Mouse (Mus musculus) right cerebral cortex, postnatal 25 days (tissue): ENCODE measurements at regions not wholly inside any gene's neighbourhood (a gene's known extent, or its start where the extent isn't known, plus 50 kb on each side); places are given as distances from the start of the nearest gene placed in this dataset.

Experiments used
- DNase-seq: peaks from one replicate; pipeline ENCODE4 v3.0.0; 2022

DNA sequence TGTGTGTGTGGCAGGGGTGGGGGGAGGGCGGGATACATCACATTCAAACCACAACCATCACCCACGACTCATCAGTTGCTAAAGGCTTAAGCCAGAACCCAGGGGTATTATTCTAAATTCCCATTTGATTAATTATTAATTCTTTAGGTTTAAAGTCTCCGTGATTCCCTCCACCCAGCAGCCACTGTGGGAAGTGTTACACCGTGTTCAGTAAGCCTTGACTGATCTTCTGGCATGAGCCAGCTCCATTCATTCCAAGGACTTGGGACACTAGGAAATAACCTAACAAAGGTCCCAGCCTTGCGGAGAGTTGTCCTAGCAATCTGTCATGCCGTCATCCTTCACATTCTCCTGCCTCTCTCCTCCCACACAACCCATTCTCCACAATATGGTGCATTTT, 256.6 kb downstream of the Rps15a start:
- DNase-seq: no peak

DNA sequence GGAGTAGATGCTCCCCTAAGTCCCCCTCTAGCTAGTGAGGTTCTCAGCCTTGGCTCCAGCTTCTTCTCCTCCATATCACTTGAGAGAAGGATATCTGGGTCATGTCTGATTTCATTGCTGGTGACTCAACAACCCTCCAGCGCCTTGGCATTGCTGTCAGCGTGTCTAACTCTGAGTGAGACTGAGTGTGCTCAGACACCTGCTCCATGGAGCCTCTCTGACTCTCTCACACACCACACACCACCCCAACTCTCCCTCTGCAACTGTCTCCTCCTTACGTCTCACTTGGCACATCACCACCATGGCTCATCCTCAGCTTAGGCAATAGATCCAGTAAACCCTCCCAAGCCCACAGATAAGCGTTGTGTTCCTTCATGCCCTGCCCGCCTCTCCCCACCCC, 260.0 kb downstream of the Rps15a start:
- DNase-seq: no peak

DNA sequence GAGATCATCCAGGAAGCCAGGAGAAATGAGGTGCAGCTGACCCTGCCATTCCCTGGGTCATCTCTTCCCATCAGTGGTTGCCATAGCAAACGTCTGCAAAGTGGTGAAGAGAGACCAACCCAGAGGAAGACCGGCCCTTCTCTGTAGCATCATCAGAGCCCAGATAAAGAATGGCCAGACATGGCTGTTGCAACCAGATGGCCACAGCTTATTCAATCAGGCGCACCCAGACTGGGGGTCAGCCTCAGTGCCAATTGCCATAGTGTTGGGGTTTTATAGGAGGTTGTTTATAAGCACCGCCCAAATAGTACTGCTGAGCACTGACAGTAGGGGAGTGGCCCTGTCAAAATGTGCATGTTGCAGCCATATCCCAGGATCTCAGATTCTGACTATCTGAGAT, 262.3 kb downstream of the Rps15a start:
- DNase-seq: no peak

DNA sequence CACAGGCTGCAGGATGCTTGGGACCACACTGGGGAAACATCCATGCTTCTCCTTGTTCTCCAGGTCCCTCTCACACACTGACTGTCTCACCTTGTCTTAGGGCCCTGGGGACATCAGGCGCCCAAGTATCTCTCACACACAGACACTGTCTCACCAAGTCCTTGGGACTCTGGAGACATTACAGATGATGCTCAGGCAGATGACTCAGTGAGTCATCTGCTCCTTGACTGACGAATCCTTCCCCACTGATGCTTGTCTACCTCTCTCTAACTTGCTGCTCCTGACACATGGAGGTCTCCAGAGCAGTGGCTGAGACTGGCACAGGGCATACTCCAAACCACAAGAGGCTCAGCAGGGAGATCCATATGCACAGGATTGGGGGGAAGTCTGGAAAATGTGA, 263.1 kb downstream of the Rps15a start:
- no peak for DNase-seq

DNA sequence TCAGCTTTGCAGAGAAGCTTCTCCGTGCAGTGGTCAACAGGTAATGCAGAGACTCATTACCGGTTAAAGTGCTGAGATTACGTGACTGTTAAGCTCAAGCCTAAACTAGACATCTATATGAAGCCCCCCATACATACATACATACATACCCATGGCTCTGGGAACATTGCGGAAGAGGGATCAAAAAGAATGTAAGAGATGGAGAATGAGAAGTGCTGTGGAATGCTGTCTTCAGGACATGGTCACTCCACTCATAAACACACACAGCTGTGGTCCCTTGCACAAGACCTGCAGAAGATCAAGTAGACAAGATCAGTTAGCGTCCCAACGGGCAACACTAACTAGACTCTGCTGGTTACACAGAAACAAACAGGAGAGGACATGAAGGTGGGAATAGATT, 265.2 kb downstream of the Rps15a start:
- DNase-seq: no peak

DNA sequence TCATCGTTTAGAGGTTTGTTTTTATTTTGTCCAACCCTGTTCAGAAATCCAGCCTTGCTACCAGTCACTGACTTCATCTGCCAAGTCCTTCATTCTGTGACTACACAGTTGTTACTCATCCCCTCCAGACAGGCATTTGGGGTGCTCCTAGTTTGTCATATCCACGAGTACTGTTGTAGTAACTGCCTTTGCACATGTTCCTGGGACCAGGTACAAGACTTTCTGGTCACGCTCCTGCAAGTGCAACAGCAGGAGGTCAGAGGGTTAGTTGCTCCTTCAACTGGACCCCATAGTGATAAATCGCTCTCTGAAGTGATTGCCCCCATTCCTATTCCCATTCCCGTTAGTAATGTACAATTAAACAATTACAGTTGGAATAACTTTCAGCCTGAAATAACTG, 269.9 kb downstream of the Rps15a start:
- DNase-seq: no peak

DNA sequence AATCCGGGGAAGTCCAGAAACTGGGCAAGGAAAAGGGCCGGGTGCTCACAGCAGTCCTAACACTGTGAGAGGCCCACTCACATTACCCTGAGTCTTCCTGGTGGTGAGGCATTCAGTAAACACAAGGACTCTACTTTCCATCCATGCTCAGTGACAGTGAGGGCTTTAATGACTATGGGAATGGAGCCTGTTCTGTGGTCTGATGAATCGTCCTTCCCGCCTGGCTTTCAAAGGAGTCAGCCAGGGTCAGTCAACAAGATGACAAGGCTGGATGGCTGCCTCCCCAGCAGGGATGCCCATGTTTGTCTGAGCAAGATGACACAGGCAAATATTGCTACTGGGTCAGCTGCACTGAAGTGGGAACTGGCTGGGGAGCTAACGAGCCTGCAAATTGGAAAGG, 273.2 kb downstream of the Rps15a start:
- no peak for DNase-seq

DNA sequence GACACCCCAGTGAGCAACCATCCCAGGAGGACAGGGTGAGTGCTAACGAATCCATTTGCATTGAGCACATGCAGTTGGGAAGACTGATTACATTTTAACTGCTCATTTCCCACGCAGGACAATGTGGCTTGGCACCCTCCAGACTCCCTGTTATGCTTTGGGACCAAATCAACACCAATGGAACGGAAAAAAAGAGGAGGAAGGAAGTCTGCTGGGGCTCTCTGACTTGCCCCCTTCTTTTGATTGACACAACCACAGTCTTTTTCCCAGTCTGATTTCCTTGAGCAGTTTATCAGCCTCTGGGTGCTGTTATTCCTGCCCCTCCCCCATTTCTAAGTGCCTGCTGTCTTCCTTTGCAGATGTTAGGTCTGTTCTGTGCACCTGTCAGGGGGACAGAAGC, 321.0 kb downstream of the Rps15a start:
- no peak for DNase-seq

DNA sequence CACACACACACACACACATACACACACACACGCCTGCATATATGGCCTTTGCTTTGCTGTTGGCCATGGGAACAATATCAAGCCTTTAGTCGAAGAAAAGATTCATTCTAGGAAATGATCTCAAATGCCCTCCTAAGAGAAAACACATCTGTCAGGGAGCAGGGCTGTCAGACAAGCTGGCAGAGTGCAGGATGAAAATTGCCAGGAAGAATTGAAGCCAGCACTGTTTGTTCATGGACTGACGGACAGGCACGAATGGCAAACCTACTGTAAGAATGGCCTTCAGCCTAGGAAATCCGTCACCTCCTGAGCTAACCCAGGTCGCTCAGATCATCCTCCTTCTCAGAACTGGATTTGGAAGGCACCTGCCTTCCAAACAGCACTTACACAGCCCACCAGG, 322.0 kb downstream of the Rps15a start:
- DNase-seq: no peak

DNA sequence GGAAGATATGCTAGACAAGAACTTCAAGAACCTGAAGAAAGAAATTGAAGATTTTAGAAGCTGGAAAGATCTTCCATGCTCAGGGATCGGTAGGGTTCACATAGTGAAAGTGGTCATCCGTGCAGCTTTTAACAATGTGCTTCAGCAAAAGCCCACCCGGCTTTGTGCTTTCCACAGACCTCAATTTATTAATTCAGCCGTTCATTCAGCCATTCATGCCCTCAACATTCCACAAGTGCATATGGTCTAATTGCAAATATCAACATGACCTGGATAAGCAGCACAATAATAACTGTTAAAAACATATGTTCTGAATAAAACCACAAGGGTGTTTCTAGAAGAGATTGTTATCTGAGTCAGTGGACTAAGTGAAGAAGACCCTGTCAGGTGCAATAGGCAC, 323.5 kb downstream of the Rps15a start:
- DNase-seq: no peak

DNA sequence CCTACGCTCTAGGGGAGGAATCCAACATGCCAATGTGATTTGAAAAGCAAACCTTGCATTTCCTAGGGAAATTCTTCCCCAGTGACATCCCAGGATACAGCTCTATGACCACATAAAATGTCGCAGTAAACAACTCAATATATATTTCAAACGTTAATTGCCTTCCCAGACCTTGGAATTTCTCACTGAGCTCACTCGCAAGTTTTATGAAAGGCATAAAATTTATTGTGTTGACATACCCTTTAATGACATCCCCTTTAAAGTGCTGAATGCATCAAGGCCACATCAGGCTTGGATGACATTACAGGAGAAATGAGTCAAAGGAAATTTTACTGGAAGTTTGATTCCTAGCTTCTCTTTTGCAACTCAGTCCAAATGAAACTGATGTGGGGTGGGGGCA, 337.0 kb downstream of the Rps15a start:
- no peak for DNase-seq

DNA sequence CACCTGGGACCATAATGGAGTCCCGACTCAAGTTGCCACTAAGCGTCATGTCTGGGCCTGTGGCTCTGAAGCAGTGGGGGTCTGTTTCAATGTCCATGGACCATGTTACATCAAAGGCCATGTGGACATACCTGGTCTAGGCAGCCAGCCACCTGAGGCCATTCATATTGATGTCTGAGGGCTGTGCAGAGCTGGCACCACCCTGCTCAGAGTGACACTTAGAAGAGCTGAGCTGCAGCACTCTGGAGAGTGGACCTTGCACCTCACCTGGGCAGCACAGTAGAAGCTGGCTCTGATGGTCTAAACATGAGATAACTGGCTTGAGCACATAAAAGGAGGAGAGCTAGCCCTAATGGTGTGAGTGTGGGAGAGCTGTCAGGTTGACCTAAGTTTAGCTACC, 338.1 kb downstream of the Rps15a start:
- DNase-seq: no peak

DNA sequence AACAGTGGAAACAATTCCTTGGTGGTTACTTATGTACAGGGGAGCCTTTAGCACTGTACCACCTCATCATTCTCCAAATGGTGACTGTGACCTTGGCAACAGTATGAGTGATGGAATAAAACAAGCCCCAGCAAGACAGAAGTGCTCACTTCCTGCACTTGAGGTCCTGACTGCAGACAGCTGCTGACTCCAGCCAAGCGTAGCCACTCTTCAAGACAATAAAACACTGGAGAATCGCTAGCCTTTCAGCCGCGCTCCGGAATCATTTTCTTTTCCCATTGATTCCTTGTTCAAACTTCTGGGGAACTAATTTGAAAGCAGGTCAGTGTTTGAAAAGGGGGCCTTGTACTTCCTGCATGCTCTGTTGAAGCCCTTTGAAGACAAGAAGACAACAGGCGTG, 344.2 kb downstream of the Rps15a start:
- DNase-seq: no peak

DNA sequence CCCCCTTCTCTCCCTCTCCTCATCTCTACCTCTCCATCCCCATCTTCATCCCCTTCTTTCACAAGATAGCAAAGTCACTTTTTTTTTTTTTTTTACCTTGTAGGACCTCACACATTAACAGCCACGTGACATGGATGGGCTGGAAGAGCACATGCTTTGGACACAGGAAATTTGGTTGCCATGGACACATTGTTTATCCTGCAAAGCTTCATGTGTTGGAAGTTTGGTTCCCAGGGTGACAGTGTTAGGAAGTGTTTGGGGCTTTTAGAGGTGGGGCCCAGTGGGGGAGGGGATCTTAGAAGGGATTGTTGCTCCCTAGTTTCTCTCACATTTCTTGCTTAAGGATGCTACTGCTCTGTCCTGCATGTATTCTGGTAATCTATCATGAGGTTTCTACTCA, 356.5 kb downstream of the Rps15a start:
- DNase-seq: no peak

DNA sequence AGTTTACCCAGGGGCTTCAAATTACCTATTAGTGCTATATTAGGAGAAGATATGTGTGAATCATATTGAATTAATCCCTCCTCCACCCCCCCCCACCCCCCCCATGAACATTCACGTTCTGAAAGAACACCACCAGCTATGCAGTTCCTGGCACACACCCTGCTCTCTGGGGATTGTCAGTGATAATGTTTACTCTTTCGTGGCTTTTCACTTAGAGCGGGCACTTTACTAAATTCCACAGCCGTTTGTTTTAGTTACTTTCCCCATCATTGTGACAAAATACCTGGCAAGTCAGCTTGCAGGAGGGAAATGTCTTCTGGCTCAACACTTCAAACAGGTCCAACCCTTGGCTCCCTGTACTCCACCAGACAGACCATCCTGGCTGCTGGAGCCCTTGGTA, 359.0 kb downstream of the Rps15a start:
- DNase-seq: no peak

DNA sequence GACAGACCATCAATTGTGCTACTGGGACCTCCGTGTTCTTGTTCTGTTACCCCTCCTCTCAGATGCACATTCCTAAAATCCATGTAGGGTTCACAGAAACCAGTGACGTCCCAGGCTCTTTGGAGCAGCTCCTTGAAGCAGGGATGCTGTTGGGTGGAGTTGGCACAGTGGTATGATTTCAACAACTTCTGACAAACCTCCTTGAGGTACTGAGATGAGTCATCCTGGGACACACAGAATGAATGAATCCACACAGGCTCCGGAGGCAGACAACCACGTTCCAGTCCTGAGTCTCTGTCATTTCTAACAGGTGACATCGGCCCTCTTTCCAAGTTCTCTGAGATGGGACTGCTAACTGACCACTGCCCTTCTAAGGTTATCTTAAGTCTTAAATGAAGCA, 360.2 kb downstream of the Rps15a start:
- DNase-seq: no peak

DNA sequence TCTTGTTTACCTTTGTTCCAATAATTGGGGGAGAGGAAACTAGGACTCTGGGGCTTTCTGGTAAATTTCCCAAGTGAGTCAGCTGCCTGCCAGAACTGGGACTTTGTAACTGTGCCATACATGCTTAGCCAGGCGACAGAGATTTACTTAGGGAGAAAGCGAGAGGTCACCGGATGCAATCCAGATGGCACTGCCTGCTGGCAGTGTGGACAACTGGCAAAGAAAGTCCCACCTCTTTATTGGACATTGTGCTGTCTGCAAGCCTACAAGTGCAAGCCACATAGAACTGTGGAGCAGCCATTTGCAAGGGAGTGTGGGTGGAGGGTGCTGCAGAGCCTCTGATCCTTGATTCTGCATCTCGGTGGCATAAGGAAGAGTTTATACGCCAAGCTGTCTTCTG, 362.7 kb downstream of the Rps15a start:
- DNase-seq: peak; percentile 23

DNA sequence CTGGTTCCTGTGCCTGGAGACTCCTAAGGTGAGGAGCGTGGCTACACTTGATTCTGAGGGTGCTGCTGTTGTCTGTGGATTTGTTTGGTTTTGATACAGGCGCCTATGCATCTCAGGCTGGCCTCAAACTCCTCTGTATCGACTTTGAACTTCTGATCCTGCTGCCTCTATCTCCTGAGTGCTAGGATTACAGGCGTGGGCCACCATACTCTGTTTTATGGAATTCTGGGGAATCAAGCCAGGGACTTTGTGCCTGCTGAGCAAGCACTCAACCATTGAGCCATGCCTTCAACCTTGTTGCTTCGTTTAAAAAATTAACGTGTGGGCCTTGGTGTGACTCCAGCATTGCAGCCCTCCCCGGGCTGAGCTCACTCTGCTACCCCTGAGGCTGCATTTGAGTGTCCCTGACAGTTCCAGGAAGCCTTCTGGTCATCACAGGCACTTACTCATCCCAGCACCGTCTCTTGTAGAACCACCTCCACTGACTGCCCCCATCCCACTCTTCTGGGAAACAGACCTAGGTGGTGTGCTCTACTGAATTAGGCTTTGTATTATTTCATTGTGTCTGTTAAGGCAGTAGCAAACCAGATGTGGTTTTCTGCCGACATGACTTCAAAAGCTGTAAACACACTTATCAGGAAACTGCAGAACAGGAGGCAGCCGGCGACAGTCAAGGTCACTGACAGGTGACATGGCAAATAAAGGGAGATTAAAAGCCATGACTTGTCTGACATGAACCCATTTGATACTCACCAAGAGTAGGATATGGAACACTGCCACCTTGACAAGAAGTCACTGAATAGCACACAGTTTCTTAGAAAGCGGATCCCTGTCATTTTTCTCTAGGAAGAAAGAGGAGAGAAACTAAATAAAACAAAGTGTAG, 363.4 kb downstream of the Rps15a start:
- DNase-seq: no peak

DNA sequence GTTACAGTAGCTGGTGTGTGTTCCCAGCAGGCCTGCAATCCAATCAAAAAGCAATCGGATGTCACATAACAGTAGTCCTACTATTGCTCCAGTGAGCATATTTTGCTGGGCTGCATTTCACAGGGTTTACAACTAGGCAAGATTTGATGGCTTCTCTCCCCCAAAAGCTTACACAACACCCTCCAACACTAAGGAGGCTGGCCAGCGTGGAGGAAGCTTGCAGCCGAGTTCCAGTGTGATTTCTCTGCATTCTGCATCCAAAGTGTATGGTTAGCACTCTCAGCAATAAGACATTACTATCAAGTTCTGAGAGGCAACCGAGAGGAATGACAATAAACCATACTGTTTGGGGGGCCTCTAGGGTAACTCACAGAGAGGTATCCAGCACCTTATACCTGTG, 367.2 kb downstream of the Xylt1 start:
- no peak for DNase-seq

DNA sequence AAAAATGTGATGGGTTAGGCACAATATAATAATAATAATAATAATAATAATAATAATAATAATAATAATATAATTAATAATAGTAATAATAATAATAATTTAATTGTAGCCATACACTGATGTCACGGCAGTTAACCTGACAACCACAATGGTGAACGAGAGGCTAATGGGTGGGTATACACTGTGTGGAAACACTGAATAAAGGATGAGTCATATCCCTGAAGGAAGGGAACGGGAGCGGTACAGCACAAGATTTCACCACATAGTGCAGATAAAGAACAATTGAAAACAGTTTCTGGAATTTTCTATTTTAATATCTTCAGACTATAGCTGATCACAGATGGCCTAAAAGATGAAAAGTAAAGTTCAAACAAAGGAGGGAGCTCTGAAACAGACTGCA, 365.6 kb downstream of the Xylt1 start:
- DNase-seq: no peak

DNA sequence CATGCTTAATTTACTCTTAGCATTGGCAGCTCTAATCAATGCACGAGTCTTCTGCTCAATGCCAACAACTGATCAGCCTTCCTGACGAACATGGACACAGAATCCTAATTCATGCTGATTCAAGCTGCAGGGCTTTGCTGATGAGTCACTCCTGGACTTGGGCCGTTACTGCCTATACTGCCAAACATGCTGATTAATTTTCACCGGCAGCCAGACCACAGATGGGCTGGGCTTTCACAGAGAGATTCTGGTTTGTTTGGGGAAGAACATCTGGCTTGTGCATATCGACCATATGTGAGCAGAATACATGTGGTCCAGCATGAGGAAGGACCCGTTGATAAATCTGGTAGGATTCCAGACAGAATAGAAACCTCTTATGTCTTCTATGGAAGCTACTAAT, 358.9 kb downstream of the Xylt1 start:
- peak; percentile 20 for DNase-seq

DNA sequence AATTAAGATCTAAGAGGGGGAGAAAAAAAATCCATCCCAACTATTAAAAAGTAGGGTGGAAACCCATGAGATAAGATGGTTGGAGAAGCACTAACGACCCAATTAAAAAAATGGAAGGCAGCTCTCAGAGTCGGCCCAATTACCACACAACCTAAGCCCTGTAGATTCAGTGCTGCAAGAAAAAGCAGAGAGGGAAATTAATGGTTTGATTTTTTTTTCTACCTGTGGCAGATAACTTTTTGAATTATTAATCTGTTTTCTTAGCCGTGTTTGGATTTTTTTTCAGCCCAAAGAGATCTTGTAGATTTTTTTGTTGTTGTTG, 354.9 kb downstream of the Xylt1 start:
- DNase-seq: no peak

DNA sequence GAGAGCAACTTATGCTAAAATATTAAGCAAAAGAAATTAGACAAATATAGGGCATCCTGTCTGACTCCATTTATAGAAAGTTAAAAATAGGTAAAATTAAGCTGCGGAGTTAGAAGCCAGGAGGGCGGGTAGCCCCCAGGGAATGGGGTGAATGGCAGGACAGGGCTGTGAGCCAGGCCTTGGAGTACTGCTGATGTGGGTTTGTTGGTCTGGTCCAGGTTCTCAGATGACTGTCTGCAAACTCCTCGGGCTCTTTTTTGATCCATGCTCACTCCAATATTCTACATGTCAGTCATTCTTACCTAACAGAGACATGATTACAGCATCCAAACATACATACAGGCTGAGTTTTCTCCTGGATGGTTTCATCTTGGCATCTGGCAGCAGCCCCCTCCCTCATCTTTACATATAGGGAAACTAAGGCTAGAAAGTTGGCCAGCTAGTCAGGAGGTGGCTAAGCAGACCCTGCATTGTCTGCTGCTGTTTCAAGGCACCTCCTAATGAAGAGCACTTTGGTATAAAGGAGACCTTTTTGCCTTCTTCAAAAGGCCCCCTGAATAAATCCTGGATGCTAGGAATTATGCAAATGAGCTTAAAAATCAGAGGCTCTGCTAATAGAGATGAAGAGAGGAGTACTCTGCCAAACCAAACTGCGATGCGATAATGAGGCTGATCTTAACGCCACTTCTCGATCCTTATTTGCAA, 354.4 kb downstream of the Xylt1 start:
- no peak for DNase-seq

DNA sequence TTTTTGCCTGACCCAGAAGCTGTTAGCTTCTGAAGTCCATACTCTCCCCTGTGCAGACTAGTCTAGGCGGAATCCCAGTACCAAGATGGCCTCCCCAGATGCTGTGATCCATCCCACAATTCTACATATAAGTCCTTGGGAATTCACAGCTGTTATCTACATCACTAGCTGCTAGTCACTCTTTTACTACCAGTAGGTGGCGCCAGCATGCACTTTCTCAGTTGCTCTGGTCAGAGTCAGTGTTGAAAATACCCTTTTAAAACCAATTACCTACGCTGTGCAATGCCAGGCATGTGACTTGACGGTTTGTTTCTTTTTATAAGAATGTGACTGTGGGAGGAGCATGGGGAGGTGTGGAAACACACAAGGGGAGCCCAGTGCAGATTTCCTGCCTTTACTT, 348.3 kb downstream of the Xylt1 start:
- DNase-seq: no peak
